Mouse (Mus musculus) gastrocnemius, postnatal 36 days (tissue): Measurements from ENCODE around the gene Dnah8. TPM values are rescaled to one million over a fixed set of nuclear protein-coding genes. Genes with fewer than 3 reads are reported as not detected.
A peak's percentile ranks its signal among the peaks of the same experiment; 100 is the strongest.

Experiments used
- DNase-seq, 2 experiments: peaks; one replicate each; pipeline ENCODE4 v3.0.0; 2022
- intact Hi-C: fragments of 180-260 bp; cut with DNase I; formaldehyde crosslinking; loops from one replicate; pipeline ENCODE4 v1.15.1; 2025
- total RNA-seq, 2 experiments: library from RNA; stranded (reverse); gene quantifications; 2 replicates each; pipeline ENCODE4 v1.2.3; 2021

Gene Dnah8
- total RNA-seq, 2 experiments from 2014 or later, result 0.22 to 0.74 TPM

DNA sequence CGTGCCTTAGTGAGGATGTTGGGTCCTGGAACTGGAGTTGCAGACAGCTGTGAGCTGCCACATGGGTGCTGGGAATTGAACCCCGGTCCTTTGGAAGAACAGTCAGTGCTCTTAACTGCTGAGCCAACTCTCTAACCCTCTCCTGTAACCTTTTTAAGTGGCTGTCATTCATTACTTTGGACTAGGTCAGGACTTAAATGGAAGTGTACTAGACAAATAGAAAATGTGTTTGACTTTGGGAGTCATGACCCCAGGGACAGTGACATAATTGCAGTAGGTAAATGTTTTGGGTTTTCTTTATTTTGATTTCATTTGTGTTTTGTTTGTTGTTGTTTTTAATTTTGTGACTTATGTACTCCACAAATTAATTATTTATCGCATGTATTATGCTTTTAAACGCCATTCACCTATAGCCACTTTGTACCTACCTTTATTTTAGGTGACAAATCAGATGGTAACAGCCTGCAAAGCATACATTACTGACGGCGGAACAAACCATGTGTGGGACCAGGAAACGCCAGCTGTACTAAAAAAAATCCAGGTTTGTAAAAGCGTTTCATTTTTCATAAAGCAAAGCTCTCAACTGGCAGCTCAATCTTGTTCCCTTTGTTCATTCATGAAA is 33.5 kb downstream of the Dnah8 start:
- intact Hi-C loops, result no loop called here

DNA sequence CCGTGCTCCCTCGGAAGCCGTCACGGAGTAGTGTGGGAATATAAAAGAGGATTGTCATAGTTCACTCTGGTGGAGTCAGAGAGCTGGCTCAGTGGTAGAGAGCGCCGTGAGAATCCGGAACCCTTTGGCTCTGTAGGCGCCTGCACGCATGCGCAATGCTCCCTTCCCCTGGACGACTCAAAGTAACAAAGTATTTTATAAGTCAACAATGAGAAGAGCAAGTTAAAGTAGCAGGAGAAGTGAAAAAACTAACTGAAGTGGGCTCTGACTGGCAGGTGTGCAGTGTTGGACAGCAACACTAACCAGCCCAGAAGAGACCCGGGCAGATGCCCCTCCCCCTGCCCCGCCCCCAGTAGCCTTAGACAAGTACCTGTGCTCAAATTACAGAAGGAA is 34.0 kb downstream of the Dnah8 start:
- intact Hi-C loops, result no loop called here
- peak in 1 of 2 experiments; percentile 36 for DNase-seq

More for the DNA sequence above, 33.5 kb downstream of the Dnah8 start:
- DNase-seq, result no peak

GRCm38 (mm10) chr17:30662131-30662530 is 38.0 kb downstream of the Dnah8 start:
- no peak for DNase-seq
- intact Hi-C loops, result no loop called here

DNA sequence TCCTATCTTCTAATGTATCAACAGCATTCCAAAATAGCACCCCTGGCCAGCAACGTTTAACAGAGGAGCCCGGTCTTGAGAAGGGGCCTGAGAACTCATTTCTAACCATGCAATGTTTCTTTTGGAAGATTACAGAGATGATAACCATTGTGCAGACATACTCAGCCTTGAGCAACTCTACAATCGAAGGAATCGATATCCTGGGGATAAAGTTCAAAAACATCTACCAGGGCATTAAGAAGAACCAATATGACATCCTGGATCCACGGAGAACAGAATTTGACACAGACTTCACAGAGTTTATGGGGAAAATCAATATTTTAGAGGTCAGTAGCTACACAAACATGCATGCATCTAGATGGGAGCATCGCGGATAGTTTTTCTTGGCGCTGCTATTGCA is 39.0 kb downstream of the Dnah8 start:
- intact Hi-C loops, result no loop called here
- DNase-seq, result no peak

DNA sequence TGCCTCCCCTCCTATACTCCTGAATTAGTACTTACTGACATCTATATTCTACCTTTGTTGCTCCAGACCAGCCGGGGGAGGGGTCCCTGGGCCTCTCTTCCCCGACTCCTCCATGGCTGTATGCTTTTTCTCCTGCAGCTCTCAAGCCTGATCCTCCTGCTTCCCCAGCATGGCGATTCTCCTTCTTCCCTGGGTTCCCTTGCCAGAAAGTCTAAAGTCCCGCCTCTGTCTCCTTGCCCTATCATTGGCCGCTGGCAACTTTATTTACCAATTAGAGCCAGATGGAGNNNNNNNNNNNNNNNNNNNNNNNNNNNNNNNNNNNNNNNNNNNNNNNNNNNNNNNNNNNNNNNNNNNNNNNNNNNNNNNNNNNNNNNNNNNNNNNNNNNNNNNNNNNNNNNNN is 40.7 kb downstream of the Dnah8 start:
- intact Hi-C loops, result no loop called here
- DNase-seq, result no peak

DNA sequence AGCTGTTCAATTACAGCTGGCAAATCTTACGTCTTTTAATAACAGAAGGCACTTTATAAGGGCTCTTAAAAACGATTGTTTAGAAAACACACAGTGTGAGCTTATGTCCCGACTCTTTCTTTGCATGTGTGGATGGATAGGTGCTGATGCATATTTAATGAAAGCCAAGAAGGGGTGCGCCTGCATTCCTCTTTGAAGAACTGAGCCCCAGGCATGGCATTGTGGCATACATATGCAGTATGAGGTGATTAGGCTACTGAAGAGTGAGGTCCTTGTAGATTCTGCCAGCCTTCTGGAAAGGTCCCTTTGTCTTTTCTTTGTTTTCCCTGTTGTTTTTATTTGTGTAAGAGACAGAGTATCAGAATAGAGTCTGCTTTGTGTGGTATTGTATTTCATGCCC is 48.4 kb downstream of the Dnah8 start:
- no peak for DNase-seq
- intact Hi-C loops, result no loop called here

GRCm38 (mm10) chr17:30673023-30673422 is 48.9 kb downstream of the Dnah8 start:
- no peak for DNase-seq
- intact Hi-C loops, result no loop called here

- intact Hi-C loops, result no loop called here
- DNase-seq, result no peak
Observed at GRCm38 (mm10) chr17:30675021-30675740, 51.0 kb downstream of the Dnah8 start.

- no peak for DNase-seq
- intact Hi-C loops, result no loop called here
Observed at GRCm38 (mm10) chr17:30678523-30678922, 54.4 kb downstream of the Dnah8 start.

DNA sequence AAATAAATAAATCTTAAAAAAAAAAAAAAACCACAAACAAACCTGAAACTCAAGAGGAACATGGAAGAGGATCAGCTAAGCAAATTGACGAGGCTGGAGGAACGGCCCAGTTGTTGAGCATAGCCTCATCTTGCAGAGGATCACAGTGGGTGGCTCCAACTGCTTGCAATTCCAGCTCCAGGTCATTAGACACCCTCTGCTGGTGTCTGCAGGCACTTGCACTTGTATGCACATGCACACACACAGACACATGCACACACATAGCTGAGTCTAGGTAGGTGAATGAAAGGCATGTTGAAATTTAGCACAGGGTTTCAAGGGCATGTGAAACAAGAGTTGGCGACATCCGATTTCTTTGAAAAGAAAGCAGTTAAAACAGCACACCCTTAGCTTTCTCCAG is 55.5 kb downstream of the Dnah8 start:
- intact Hi-C loops, result no loop called here
- no peak for DNase-seq

DNA sequence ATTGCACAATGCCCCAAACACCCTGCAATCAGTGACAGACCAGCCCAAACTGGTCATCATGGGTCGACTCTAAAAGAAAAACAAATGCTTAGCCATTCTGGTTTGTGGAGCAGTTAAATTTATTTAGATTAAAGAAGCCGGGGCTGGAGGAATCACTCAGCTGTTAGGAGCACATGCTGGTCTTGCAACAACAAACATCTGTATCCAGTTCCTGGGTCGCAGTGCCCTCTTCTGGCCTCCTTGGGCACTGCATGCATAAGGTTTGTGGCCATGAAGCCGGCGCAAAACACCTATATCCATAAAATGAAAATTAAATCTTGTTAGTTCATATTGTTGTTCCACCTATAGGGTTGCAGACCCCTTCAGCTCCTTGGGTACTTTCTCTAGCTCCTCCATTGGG is 57.5 kb downstream of the Dnah8 start:
- peak in 1 of 2 experiments; percentile 29 for DNase-seq
- intact Hi-C loops, result no loop called here

GRCm38 (mm10) chr17:30690181-30690580 is 66.0 kb downstream of the Dnah8 start:
- no peak for DNase-seq
- intact Hi-C loops, result no loop called here

- intact Hi-C loops, result no loop called here
- DNase-seq, result no peak
Observed at GRCm38 (mm10) chr17:30691481-30691880, 67.3 kb downstream of the Dnah8 start.

GRCm38 (mm10) chr17:30694281-30694680 is 70.1 kb downstream of the Dnah8 start:
- DNase-seq, result no peak
- intact Hi-C loops, result no loop called here

DNA sequence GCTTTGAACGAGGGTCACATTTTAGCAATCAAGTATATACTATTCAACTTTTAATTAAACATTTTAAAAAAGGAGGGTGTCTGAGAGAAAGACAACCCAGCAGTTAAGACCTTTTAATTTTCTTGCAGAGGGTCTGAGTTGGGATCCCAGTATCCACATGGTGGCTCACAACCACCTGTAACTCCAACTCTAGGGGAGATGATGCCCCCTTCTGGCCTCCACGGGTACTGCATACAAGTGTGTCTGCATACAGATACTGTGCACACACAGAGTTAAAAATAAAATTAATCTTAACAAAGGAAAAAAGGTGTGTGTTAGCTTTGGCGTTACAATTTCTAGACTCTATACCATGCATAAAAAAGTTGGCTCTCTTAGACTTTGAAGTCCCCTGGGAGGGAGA is 90.6 kb downstream of the Dnah8 start:
- no peak for DNase-seq
- intact Hi-C loops, result no loop called here

GRCm38 (mm10) chr17:30718197-30718596 is 94.0 kb downstream of the Dnah8 start:
- DNase-seq, result no peak
- intact Hi-C loops, result no loop called here

DNA sequence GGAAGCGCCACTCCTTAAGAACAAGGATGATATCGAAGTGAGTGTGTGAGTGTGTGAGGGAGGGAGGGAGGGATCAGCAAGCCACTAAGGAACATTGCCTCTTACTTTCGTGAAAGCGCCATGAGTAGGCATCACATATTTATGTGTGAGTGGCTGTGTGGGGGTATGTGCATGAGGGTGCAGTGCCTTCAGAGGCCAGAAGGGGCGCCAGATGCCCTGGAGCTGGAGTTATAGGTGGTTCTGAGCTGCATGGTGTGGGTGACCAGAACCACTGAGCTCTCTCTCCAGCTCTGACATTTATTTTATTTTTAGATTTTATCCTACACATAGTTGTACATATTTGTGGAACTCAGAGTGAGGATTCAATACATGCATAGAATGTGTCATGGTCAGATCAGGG is 94.9 kb downstream of the Dnah8 start:
- intact Hi-C loops, result no loop called here
- DNase-seq, result no peak

- no peak for DNase-seq
Observed at GRCm38 (mm10) chr17:30727788-30728187, 103.6 kb downstream of the Dnah8 start.

GRCm38 (mm10) chr17:30732736-30733135 is 108.6 kb downstream of the Dnah8 start:
- DNase-seq, result no peak
- intact Hi-C loops, result no loop called here

More at GRCm38 (mm10) chr17:30727788-30728187, 103.6 kb downstream of the Dnah8 start:
- intact Hi-C loops, result no loop called here

GRCm38 (mm10) chr17:30734770-30735169 is 110.6 kb downstream of the Dnah8 start:
- intact Hi-C loops, result no loop called here
- DNase-seq, result no peak

- intact Hi-C loops, result no loop called here
- DNase-seq, result no peak
Observed at GRCm38 (mm10) chr17:30735454-30735853, 111.3 kb downstream of the Dnah8 start.

GRCm38 (mm10) chr17:30737797-30738196 is 113.6 kb downstream of the Dnah8 start:
- intact Hi-C loops, result no loop called here
- no peak for DNase-seq
